Mouse (Mus musculus) lung, embryonic 16.5 days (tissue): ENCODE measurements at regions not wholly inside any gene's neighbourhood (a gene's known extent, or its start where the extent isn't known, plus 50 kb on each side); places are given as distances from the start of the nearest gene placed in this dataset.

ENCODE experiments used
- ATAC-seq: fragments of 200-750 bp; cut with Nextera tagmentation; 2 replicates; pipeline ENCODE4 v1.8.0; 2017; ENCODE audit warnings: low read depth, mild to moderate bottlenecking, moderate library complexity
- H3K27ac ChIP-seq: fragments of 300-500 bp; sonication (generic); 2 replicates; pipeline ENCODE4 v1.5.1; 2014; ENCODE audit warnings: mild to moderate bottlenecking, control low read depth, low read length
- H3K27me3 ChIP-seq: fragments of 300-500 bp; sonication (generic); 2 replicates; pipeline ENCODE4 v1.6.1; 2014; ENCODE audit warnings: low read depth, low read length, mixed read lengths; ENCODE audit not compliant: control insufficient read depth, insufficient read depth
- H3K36me3 ChIP-seq: fragments of 300-500 bp; sonication (generic); 2 replicates; pipeline ENCODE4 v1.6.1; 2014; ENCODE audit warnings: low read length; ENCODE audit not compliant: control insufficient read depth, insufficient read depth
- H3K4me1 ChIP-seq: fragments of 300-500 bp; sonication (generic); replicated peaks from 2 replicates; pipeline ENCODE4 v1.6.1; 2014; ENCODE audit warnings: low read length, mixed read lengths; ENCODE audit not compliant: control insufficient read depth, insufficient read depth
- H3K4me2 ChIP-seq: fragments of 300-500 bp; sonication (generic); 2 replicates; pipeline ENCODE4 v1.6.1; 2014; ENCODE audit warnings: low read depth, low read length, control low read depth
- H3K4me3 ChIP-seq: fragments of 300-500 bp; sonication (generic); 2 replicates; pipeline ENCODE4 v1.5.1; 2014; ENCODE audit warnings: mild to moderate bottlenecking, low read length, control low read depth
- H3K9ac ChIP-seq: fragments of 300-500 bp; sonication (generic); 2 replicates; pipeline ENCODE4 v1.6.1; 2014; ENCODE audit warnings: low read length, control low read depth
- H3K9me3 ChIP-seq: fragments of 300-500 bp; sonication (generic); 2 replicates; pipeline ENCODE4 v1.6.1; 2016; ENCODE audit warnings: low read length; ENCODE audit not compliant: control insufficient read depth
- WGBS: fragments of 180-500 bp; shearing (Covaris S2); extraction: QIAGEN DNeasy Blood & Tissue Kit; methylation state at CpG from one replicate; pipeline ENCODE4 v1.1.7; 2014; 5-methylcytosine and 5-hydroxymethylcytosine counted together

- Histone ChIP-seq H3K4me1 (peaks cover 10% of the 10 kb centered on the region; the same call in 1 of the 2 replicates), H3K4me3 (no peak overlapping the region), H3K27ac (no peak overlapping the region), H3K36me3 (no peaks in the 10 kb centered on the region), H3K9ac (no peak overlapping the region), H3K27me3 (no peaks in the 10 kb centered on the region), H3K4me2 (no peak overlapping the region), H3K9me3 (no peaks in the 10 kb centered on the region)
- 80% methylated on average over 6 of the region's 6 CpGs for WGBS
- no peak for ATAC-seq
These were observed 245.2 kb upstream of the Fn1 start for GRCm38 (mm10) chr1:71898198-71898597.

GRCm38 (mm10) chr1:71897464-71898051 is 244.6 kb upstream of the Fn1 start:
- no peak overlapping the region for H3K9ac ChIP-seq
- no peak for ATAC-seq
- no peaks in the 10 kb centered on the region for H3K9me3 ChIP-seq
- H3K27me3 ChIP-seq: no peaks in the 10 kb centered on the region
- H3K36me3 ChIP-seq: no peaks in the 10 kb centered on the region
- H3K4me3 ChIP-seq: no peak overlapping the region
- WGBS: 45% methylated on average over 8 of the region's 8 CpGs
- H3K4me1 ChIP-seq: peaks cover 10% of the 10 kb centered on the region; the same call in 1 of the 2 replicates
- H3K27ac ChIP-seq: no peak overlapping the region
- no peak overlapping the region for H3K4me2 ChIP-seq

- 61% methylated on average over 11 of the region's 11 CpGs for whole genome bisulfite sequencing
- no peaks in the 10 kb centered on the region for H3K9me3 ChIP-seq
- H3K27me3 ChIP-seq: no peaks in the 10 kb centered on the region
- H3K27ac ChIP-seq: no peak overlapping the region
- no peak overlapping the region for H3K4me2 ChIP-seq
- H3K36me3 ChIP-seq: no peaks in the 10 kb centered on the region
- ATAC-seq: no peak
- no peak overlapping the region for H3K4me3 ChIP-seq
- H3K4me1 ChIP-seq: peaks cover 10% of the 10 kb centered on the region; the same call in 1 of the 2 replicates
- no peak overlapping the region for H3K9ac ChIP-seq
These were observed 243.2 kb upstream of the Fn1 start for GRCm38 (mm10) chr1:71896141-71896725.

GRCm38 (mm10) chr1:71893636-71894035 is 240.6 kb upstream of the Fn1 start:
- no peaks in the 10 kb centered on the region for H3K36me3 ChIP-seq
- H3K27me3 ChIP-seq: no peaks in the 10 kb centered on the region
- H3K9ac ChIP-seq: no peak overlapping the region
- 8% methylated on average over 5 of the region's 5 CpGs for WGBS
- no peak overlapping the region for H3K27ac ChIP-seq
- H3K4me1 ChIP-seq: peaks cover 10% of the 10 kb centered on the region; the same call in 1 of the 2 replicates
- no peaks in the 10 kb centered on the region for H3K9me3 ChIP-seq
- no peak overlapping the region for H3K4me2 ChIP-seq
- ATAC-seq: peak; percentile 84
- no peak overlapping the region for H3K4me3 ChIP-seq

GRCm38 (mm10) chr1:71887809-71888208 is 234.8 kb upstream of the Fn1 start:
- Histone ChIP-seq H3K27me3 (no peaks in the 10 kb centered on the region), H3K4me3 (no peak overlapping the region), H3K9ac (no peak overlapping the region), H3K36me3 (no peaks in the 10 kb centered on the region), H3K27ac (no peak overlapping the region), H3K9me3 (no peaks in the 10 kb centered on the region), H3K4me2 (no peak overlapping the region), H3K4me1 (0 out of 2 replicates have a peak, but pooled peaks cover 2% of the 10 kb centered on the region)
- no peak for ATAC-seq
- WGBS: 79% methylated on average over 3 of the region's 3 CpGs

GRCm38 (mm10) chr1:71886903-71887302 is 233.9 kb upstream of the Fn1 start:
- 62% methylated on average over 6 of the region's 6 CpGs for WGBS
- ATAC-seq: no peak

GRCm38 (mm10) chr1:71886233-71886632 is 233.2 kb upstream of the Fn1 start:
- no peak overlapping the region for H3K4me3 ChIP-seq
- no peaks in the 10 kb centered on the region for H3K27me3 ChIP-seq
- WGBS: 54% methylated on average over 5 of the region's 5 CpGs
- no peaks in the 10 kb centered on the region for H3K9me3 ChIP-seq
- no peaks in the 10 kb centered on the region for H3K36me3 ChIP-seq
- peaks cover 2% of the 10 kb centered on the region; the same call in 1 of the 2 replicates for H3K4me1 ChIP-seq
- H3K9ac ChIP-seq: no peak overlapping the region
- no peak overlapping the region for H3K4me2 ChIP-seq
- no peak for ATAC-seq
- no peak overlapping the region for H3K27ac ChIP-seq

More at GRCm38 (mm10) chr1:71886903-71887302, 233.9 kb upstream of the Fn1 start:
- no peak overlapping the region for H3K4me3 ChIP-seq
- H3K36me3 ChIP-seq: no peaks in the 10 kb centered on the region
- no peak overlapping the region for H3K4me2 ChIP-seq
- no peak overlapping the region for H3K27ac ChIP-seq
- no peak overlapping the region for H3K9ac ChIP-seq
- H3K9me3 ChIP-seq: no peaks in the 10 kb centered on the region
- peaks cover 2% of the 10 kb centered on the region; the same call in 1 of the 2 replicates for H3K4me1 ChIP-seq
- H3K27me3 ChIP-seq: no peaks in the 10 kb centered on the region

GRCm38 (mm10) chr1:71881851-71882250 is 228.9 kb upstream of the Fn1 start:
- peak; percentile 71 for ATAC-seq
- Histone ChIP-seq H3K4me2 (no peak overlapping the region), H3K4me3 (no peak overlapping the region), H3K27me3 (no peaks in the 10 kb centered on the region), H3K36me3 (no peaks in the 10 kb centered on the region), H3K4me1 (peaks cover 3% of the 10 kb centered on the region; the same call in 1 of the 2 replicates), H3K9me3 (no peaks in the 10 kb centered on the region), H3K9ac (no peak overlapping the region), H3K27ac (peak overlapping the region; percentile 17)
- 67% methylated on average over 12 of the region's 12 CpGs for WGBS

- Histone ChIP-seq H3K4me3 (no peak overlapping the region), H3K27ac (peak overlapping the region; percentile 17), H3K4me1 (peaks cover 3% of the 10 kb centered on the region; the same call in 1 of the 2 replicates), H3K36me3 (no peaks in the 10 kb centered on the region), H3K4me2 (no peak overlapping the region), H3K9ac (no peak overlapping the region), H3K27me3 (no peaks in the 10 kb centered on the region), H3K9me3 (no peaks in the 10 kb centered on the region)
- peak; percentile 89 for ATAC-seq
- WGBS: 55% methylated on average over 4 of the region's 4 CpGs
These were observed 228.2 kb upstream of the Fn1 start for GRCm38 (mm10) chr1:71881191-71881590.
